Mouse (Mus musculus) subcutaneous adipose tissue, adult 2 months (tissue): Measurements from ENCODE around the gene Hemgn. TPM values are rescaled to one million over a fixed set of nuclear protein-coding genes. Genes with fewer than 3 reads are reported as not detected.

Experiments used
- polyA plus RNA-seq: library from polyadenylated mRNA; depleted of rRNA; stranded (reverse); fragments of >200 nt; gene quantifications from 2 replicates; pipeline ENCODE4 v1.2.3, GENCODE M21; 2012; ENCODE audit warnings: low replicate concordance; rRNA removed

Hemgn gene
- polyA plus RNA-seq: not detected in 2 replicates

GRCm38 (mm10) chr4:46413406-46413805 is at the start of gene Hemgn:
Gene Hemgn (minus strand): TSS chr4:46413506.

GRCm38 (mm10) chr4:46450519-46451131 is 37.3 kb upstream of the Hemgn start, which contains the start of gene Anp32b:
Gene Anp32b (plus strand): TSS chr4:46450902.

GRCm38 (mm10) chr4:46389013-46389611 is 24.2 kb downstream of the Hemgn start, which contains the start of gene Trmo:
Gene Trmo (minus strand): TSS chr4:46389437.

Other genes starting within 250 kb of the Hemgn start
- 13.6 and 30.2 TPM in 2 replicates for gene Xpa, start 217.2 kb downstream of the Hemgn start, polyA plus RNA-seq
- gene Foxe1, start 69.9 kb downstream of the Hemgn start, polyA plus RNA-seq: not detected in 2 replicates
- 3.9 and 8.4 TPM in 2 replicates for gene Trmo, start 24.1 kb downstream of the Hemgn start, polyA plus RNA-seq
- gene Anp32b, start 37.4 kb upstream of the Hemgn start, polyA plus RNA-seq: 4.2 and 22.5 TPM in 2 replicates
- gene Nans, start 75.7 kb upstream of the Hemgn start, polyA plus RNA-seq: 23.7 and 33.6 TPM in 2 replicates
- gene Trim14, start 122.6 kb upstream of the Hemgn start, polyA plus RNA-seq: 14.2 and 19.4 TPM in 2 replicates
- gene Coro2a, start 188.7 kb upstream of the Hemgn start, polyA plus RNA-seq: 3.6 and 27.2 TPM in 2 replicates
- gene Tbc1d2, start 236.7 kb upstream of the Hemgn start, polyA plus RNA-seq: 8.8 and 14.1 TPM in 2 replicates